Mouse (Mus musculus): ENCODE data around the gene Fem1a. TPM values are rescaled to one million over a fixed set of nuclear protein-coding genes. Genes with fewer than 3 reads are reported as not detected.

Fem1a gene
- polyA plus RNA-seq, 1 experiment from 2014 or later: 19.5 TPM

DNA sequence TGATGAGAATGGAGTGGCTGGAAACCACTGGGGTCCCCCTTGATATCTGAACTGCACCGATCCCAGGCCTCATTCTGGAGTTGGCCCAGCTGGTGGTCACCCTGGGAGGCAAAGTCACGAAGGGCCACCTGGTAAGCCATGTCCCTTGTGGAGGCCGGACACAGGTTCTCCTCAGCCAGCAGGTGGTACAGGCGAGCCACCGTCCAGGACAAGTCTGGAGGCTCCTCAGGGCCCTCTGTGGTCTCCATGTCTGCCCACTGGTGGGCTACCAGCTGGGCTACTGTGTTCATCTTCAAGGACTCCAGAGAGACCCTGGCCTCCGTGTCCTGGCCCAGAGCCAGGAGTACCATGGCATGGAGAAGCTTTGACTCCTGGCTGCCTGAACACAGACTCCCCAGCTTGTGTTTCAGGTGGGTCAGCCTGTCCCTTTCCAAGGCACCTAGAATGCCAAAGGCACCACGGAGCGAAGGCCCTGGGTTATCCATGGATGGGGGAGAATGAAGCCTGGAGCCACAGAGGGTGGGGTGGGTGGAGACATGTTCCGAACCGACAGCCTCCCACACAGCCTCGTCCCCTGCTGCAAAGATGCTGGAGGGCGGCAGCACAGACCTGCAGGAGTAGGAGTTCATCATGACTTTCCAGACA is 15.1 kb downstream of the Fem1a start:
- Histone ChIP-seq H3K9me3 (replicated peaks) (no peaks in the 10 kb centered on the region), H3K27ac (no peak overlapping the region), H3K36me3 (no peaks in the 10 kb centered on the region), H3K27me3 (no peaks in the 10 kb centered on the region), H3K9ac (no peak overlapping the region), H3K4me1 (peaks cover 15% of the 10 kb centered on the region), H3K4me2 (replicated peaks) (no peak overlapping the region), H3K4me3 (no peak overlapping the region)
- no peak for ATAC-seq (ENCODE audit: low FRiP score)
- WGBS: 83% methylated on average over 12 of the region's 12 CpGs

DNA sequence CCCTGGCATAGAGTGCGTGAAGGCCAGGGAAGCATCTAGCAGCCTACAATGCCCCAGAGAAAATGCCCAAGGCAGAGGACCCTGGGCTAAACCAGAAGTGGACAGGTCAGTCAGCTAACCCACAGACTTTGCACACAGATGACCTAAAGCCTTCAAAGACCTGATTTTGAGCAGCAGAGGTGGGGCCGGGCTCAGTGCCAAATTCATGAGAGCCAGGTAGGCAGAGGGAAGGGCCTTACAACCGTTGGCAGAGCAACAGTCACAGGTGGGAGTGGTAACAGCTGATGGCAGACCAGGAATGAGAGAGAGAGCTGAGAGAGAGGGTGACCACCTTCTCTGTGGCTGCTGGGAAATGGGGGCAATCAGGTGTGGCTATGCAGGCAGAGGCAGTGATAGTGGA is 16.0 kb downstream of the Fem1a start:
- H3K9ac ChIP-seq: no peak overlapping the region; the same call in 1 of the 2 replicates

DNA sequence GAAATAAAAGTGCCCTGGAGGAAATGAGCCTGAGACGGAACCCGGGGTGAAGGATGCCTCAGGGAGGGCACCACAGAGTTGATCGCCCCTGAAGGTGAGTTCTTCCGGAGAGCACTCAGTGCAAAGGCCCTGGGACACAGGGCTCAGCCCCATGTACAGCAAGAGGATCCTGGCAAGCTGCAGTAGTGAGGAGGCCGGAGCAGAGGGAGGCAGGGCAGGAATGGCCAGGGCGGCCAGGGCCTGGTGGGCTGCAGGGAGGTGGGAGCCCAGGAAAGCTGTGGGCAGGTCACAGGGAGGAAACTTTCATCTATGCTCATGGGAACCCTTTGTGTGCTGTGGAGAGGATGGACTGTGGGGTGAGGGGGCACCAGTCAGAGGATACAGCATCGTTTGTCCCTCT is 16.9 kb downstream of the Fem1a start:
- ATAC-seq (ENCODE audit: low FRiP score): no peak
- Histone ChIP-seq H3K9ac (no peak overlapping the region; the same call in 1 of the 2 replicates), H3K9me3 (replicated peaks) (no peaks in the 10 kb centered on the region), H3K27me3 (no peaks in the 10 kb centered on the region), H3K4me2 (replicated peaks) (no peak overlapping the region), H3K36me3 (no peaks in the 10 kb centered on the region), H3K4me1 (peaks cover 23% of the 10 kb centered on the region), H3K27ac (no peak overlapping the region), H3K4me3 (no peak overlapping the region)
- 88% methylated on average over 7 of the region's 7 CpGs for WGBS

More for the DNA sequence above, 16.0 kb downstream of the Fem1a start:
- no peak overlapping the region for H3K4me3 ChIP-seq
- 86% methylated on average over 3 of the region's 3 CpGs for WGBS
- ATAC-seq (ENCODE audit: low FRiP score): no peak
- peaks cover 23% of the 10 kb centered on the region for H3K4me1 ChIP-seq
- H3K27ac ChIP-seq: no peak overlapping the region
- no peak overlapping the region for H3K4me2 ChIP-seq (replicated peaks)
- no peaks in the 10 kb centered on the region for H3K36me3 ChIP-seq
- no peaks in the 10 kb centered on the region for H3K27me3 ChIP-seq
- H3K9me3 ChIP-seq (replicated peaks): no peaks in the 10 kb centered on the region

DNA sequence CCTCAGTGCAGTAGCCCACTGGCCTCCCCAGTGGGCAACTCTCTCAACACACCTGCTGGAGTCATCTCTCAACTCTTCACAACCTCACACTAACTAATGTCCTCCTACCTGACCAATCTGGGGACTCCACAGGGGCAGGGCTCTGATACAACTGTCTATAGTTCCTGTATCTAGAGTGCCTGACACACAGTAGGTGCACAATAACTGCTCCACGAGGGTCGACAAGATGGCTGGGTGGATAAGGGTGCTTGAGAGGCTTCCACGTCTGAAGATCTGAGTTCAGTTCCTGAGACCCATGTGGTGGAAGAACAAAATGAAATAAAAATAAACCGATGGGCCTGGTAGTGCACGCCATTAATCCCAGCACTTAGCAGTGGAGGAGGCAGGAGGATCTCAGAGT is 17.4 kb downstream of the Fem1a start:
- Histone ChIP-seq H3K9ac (no peak overlapping the region; the same call in 1 of the 2 replicates), H3K36me3 (no peaks in the 10 kb centered on the region), H3K27ac (no peak overlapping the region), H3K27me3 (no peaks in the 10 kb centered on the region), H3K4me2 (replicated peaks) (no peak overlapping the region), H3K4me1 (peaks cover 23% of the 10 kb centered on the region), H3K4me3 (no peak overlapping the region), H3K9me3 (replicated peaks) (no peaks in the 10 kb centered on the region)
- ATAC-seq (ENCODE audit: low FRiP score): no peak
- WGBS: 91% methylated on average over 5 of the region's 5 CpGs

DNA sequence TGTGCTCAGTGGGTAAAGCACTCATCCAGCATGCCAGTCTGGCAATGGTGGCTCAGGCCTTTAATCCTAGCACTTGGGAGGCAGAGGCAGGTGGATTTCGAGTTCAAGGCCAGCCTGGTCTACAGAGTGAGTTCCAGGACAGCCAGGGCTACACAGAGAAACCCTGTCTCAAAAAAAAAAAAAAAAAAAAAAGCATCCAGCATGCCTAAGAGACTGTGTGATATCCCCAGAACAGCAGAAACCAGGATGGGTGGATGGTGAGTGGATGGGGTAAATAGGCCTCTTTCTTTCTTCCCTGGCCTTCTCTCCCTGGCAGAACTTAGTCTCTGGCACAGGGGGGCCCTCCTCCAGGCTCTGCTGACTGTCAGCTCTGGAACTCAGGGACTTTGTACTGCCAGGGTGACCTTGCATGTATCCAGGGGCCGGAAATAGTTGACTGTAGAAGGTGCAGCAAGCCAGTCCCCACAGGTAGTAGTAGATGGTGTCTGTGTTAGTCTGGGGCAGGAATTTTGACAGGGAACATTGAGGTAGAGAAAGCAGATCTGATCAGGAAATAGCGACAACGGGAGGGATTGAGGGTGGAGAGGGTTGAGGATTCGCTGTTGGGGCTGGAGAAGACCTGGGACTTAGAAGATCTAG is 19.4 kb downstream of the Fem1a start:
- Histone ChIP-seq H3K4me3 (peak overlapping the region; percentile 40), H3K9ac (peak overlapping the region; percentile 55), H3K27ac (0 out of 2 replicates have a peak overlapping the region, but pooled peaks have one; percentile 23), H3K4me2 (replicated peaks) (peak overlapping the region; percentile 57), H3K9me3 (replicated peaks) (no peaks in the 10 kb centered on the region), H3K27me3 (no peaks in the 10 kb centered on the region), H3K4me1 (peaks cover 16% of the 10 kb centered on the region), H3K36me3 (peaks cover 5% of the 10 kb centered on the region)
- ATAC-seq (ENCODE audit: low FRiP score): no peak
- WGBS: 37% methylated on average over 5 of the region's 5 CpGs

DNA sequence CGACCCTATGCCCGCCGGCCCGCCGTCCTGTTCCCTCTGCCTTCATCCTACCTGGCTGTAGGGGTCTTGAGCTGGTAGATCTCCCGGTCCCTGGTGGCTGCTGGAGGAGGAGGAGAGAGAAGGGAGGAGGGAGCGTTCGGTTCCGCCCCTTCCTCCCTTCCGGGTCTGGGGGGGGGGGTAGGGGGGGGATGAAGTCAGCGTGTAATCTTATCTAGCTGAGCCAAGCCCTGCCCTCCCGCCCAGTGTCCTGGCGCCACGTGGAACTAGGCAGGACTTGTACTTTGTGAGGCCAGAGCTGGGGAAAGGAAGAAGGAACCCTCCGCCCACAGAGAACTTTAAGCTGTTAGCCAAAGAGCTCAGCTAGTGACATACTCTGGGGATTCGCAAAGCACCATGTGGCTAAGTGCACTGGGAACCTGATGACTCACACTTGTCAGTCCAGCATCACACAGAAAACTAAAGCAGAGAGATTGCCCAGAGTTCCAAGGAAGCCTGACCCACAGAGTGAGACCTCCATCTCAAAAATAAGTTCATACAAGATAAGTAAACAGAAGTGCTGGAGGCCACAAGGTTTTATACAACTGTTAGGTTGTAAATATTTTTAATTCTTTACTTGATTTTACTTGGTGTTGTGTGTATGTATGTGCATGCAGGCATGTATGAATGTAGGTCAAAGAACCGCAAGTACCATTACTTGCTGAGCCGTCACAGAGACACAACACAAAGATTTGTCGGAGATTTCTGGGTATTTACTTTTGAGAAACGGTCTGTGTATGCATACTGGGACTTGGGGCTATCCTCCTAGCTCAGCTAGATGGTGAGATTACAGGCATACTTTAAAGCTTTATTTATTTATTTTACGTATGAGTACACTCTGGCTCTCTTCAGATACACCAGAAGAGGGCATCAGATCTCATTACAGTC is 20.3 kb downstream of the Fem1a start, which contains the start of gene Ticam1:
Gene Ticam1, minus strand, starts transcription at position 144 of the 924 bp plus-strand sequence.
- no peaks in the 10 kb centered on the region for H3K9me3 ChIP-seq (replicated peaks)

DNA sequence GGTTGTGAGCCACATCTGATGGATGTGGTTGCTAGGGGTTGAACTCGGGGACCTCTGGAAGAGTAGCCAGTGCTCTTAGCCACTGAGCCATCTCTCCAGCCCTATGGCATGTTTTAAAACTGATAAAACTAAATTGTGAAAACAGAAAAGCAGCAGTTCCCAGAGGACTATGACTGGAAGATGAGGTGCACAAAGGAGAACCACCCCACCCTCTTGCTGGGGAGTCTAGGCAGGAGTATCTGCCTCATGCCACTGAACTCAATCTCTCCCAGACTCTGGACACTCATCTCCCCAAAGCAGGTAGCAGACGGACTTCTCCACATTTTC is 20.9 kb downstream of the Fem1a start:
- WGBS: 56% methylated on average over 2 of the region's 2 CpGs
- H3K9ac ChIP-seq: no peak overlapping the region
- H3K9me3 ChIP-seq (replicated peaks): no peaks in the 10 kb centered on the region
- no peaks in the 10 kb centered on the region for H3K27me3 ChIP-seq
- no peak for ATAC-seq (ENCODE audit: low FRiP score)
- no peak overlapping the region for H3K4me3 ChIP-seq
- H3K27ac ChIP-seq: peak overlapping the region; percentile 40; the same call in 1 of the 2 replicates
- H3K4me2 ChIP-seq (replicated peaks): peak overlapping the region; percentile 57; the same call in 1 of the 2 replicates
- peaks cover 16% of the 10 kb centered on the region for H3K4me1 ChIP-seq
- peaks cover 13% of the 10 kb centered on the region for H3K36me3 ChIP-seq

More for the DNA sequence above, 20.3 kb downstream of the Fem1a start, which contains the start of gene Ticam1:
- 13% methylated on average over 15 of the region's 21 CpGs for WGBS
- H3K27me3 ChIP-seq: no peaks in the 10 kb centered on the region
- peaks cover 13% of the 10 kb centered on the region for H3K36me3 ChIP-seq
- ATAC-seq (ENCODE audit: low FRiP score): peak; percentile 78
- H3K4me2 ChIP-seq (replicated peaks): peak within 1 kb of the TSS; percentile 57
- peaks cover 16% of the 10 kb centered on the region for H3K4me1 ChIP-seq
- peak within 1 kb of the TSS; percentile 40; the same call in 1 of the 2 replicates for H3K27ac ChIP-seq
- H3K4me3 ChIP-seq: peak within 1 kb of the TSS; percentile 40
- peak within 1 kb of the TSS; percentile 55 for H3K9ac ChIP-seq

DNA sequence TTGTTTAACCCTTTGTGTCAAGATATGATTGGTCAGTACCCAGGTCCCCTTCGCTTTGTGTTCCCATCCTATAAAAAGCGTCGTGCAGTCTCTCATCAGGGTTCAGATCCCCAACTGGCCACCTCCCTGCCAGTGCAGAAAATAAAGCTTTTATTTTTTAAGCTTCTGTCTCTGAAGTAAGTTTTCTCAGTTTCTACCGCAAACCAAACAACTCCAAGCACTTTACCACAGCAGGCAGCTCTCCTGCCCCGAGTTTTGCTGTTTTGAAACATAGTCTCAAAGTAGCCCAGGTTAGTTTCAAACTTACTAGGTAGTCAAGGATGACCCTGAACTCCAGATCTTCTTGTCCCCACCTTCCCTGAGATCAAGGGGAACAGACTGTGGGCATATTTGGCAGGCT is 21.7 kb downstream of the Fem1a start:
- Histone ChIP-seq H3K9me3 (replicated peaks) (no peaks in the 10 kb centered on the region), H3K4me1 (peaks cover 16% of the 10 kb centered on the region), H3K36me3 (peaks cover 13% of the 10 kb centered on the region), H3K4me3 (no peak overlapping the region), H3K9ac (no peak overlapping the region), H3K27ac (no peak overlapping the region), H3K27me3 (no peaks in the 10 kb centered on the region), H3K4me2 (replicated peaks) (no peak overlapping the region)
- 94% methylated on average over 5 of the region's 5 CpGs for WGBS
- ATAC-seq (ENCODE audit: low FRiP score): no peak

DNA sequence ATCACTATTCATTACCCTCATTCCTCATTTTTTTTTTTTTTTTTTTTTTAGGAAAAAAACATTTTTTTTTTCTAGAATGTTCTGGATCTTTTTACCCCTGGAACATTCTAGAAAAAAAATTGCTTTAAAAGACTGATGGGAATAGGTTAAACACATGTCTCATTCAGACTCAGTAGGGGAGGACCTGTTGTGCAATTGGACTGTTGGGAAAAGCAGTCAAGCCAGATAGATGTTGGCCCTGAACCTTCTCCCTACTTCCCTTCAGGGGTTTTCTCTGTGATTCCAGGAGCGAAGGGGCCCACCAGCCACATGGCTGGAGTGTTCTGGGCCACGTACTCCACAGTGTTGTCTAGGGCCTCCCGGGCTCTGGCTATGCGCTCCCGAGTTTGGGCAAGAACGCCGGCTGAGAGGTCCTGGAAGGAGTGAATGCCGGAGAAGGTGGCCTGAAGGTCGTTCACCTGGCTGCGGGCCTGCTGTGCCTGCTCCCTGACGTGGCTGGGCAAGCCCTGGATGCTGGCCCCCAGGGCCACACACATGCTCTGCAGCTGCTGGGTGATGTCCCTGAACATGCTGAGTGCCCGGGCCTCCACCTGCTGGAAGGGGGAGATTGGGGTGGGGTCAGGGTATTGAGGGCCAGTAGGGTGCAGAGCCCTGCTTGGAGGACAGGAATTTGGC is 23.0 kb downstream of the Fem1a start:
- 86% methylated on average over 12 of the region's 12 CpGs for WGBS

DNA sequence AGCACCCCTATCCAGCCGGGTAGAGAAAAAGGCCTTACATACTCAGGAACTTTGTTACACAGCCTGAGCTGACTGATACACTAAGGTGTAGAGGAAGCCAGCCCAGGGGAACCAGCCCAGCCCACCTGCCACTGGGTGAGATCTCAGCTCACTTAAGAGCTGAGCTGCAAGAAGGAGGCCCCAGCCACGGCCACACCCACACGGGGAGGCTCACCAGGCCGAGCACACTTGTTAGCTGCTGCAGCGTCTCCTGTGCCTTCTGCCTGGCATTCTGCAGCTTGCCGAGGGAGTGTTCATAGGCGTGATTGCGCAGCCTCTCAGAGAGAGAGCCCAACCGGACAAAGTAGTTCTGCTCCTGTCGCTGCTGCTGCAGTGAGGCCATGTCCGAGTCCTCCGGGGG is 24.6 kb downstream of the Fem1a start:
- Histone ChIP-seq H3K4me1 (peaks cover 13% of the 10 kb centered on the region), H3K9ac (no peak overlapping the region), H3K27me3 (no peaks in the 10 kb centered on the region), H3K9me3 (replicated peaks) (no peaks in the 10 kb centered on the region), H3K36me3 (peaks cover 27% of the 10 kb centered on the region), H3K27ac (no peak overlapping the region), H3K4me3 (no peak overlapping the region), H3K4me2 (replicated peaks) (no peak overlapping the region)
- ATAC-seq (ENCODE audit: low FRiP score): no peak
- 91% methylated on average over 12 of the region's 12 CpGs for WGBS

More for the DNA sequence above, 23.0 kb downstream of the Fem1a start:
- H3K4me3 ChIP-seq: no peak overlapping the region
- H3K36me3 ChIP-seq: peaks cover 13% of the 10 kb centered on the region
- H3K27me3 ChIP-seq: no peaks in the 10 kb centered on the region
- no peaks in the 10 kb centered on the region for H3K9me3 ChIP-seq (replicated peaks)
- peaks cover 16% of the 10 kb centered on the region for H3K4me1 ChIP-seq
- H3K27ac ChIP-seq: 0 out of 2 replicates have a peak overlapping the region, but pooled peaks have one; percentile 4
- H3K9ac ChIP-seq: no peak overlapping the region
- no peak for ATAC-seq (ENCODE audit: low FRiP score)
- no peak overlapping the region for H3K4me2 ChIP-seq (replicated peaks)

DNA sequence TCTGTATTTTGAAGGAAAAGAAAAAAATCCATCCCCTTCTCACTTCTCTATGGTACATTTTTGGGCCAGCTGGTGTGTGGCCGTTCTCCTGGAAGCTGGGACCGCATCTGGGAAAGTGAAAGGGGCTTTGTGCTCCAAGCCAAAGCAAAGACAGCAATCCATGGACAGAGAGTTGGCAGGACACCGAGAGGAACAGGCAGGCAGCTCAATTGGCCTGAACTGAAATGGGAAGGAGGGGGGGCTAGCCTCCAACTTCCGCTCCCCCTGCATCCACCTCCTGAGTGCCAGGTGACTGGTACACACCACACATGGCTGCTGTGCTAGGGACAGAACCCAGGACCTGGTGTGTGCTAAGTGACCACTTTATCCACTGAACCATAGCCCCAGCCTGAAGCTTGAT is 26.2 kb downstream of the Fem1a start:
- 89% methylated on average over 4 of the region's 4 CpGs for WGBS
- Histone ChIP-seq H3K9me3 (replicated peaks) (no peaks in the 10 kb centered on the region), H3K27me3 (no peaks in the 10 kb centered on the region)

More for the DNA sequence above, 26.2 kb downstream of the Fem1a start:
- H3K4me2 ChIP-seq (replicated peaks): no peak overlapping the region
- peaks cover 3% of the 10 kb centered on the region for H3K4me1 ChIP-seq
- no peak overlapping the region for H3K27ac ChIP-seq
- ATAC-seq (ENCODE audit: low FRiP score): no peak
- H3K9ac ChIP-seq: no peak overlapping the region
- H3K4me3 ChIP-seq: no peak overlapping the region
- H3K36me3 ChIP-seq: peaks cover 28% of the 10 kb centered on the region
